Mouse (Mus musculus) thymus, adult 2 months (tissue): ENCODE data around the gene Zfp704. TPM values are rescaled to one million over a fixed set of nuclear protein-coding genes. Genes with fewer than 3 reads are reported as not detected.
A peak's percentile ranks its signal among the peaks of the same experiment; 100 is the strongest.

Source experiments
- DNase-seq: peaks from one replicate; pipeline ENCODE4 v3.0.0; 2021
- H3K27ac ChIP-seq: fragments of 200-500 bp; 2 replicates; pipeline ENCODE4 v1.5.1; 2012; ENCODE audit warnings: low read length, control low read depth; ENCODE audit not compliant: control insufficient read depth, insufficient read depth
- H3K27me3 ChIP-seq: fragments of 200-500 bp; 2 replicates; pipeline ENCODE4 v1.6.1; 2012; ENCODE audit warnings: mild to moderate bottlenecking, low read length, moderate library complexity, mixed read lengths; ENCODE audit not compliant: control insufficient read depth, insufficient read depth
- H3K36me3 ChIP-seq: fragments of 200-500 bp; 2 replicates; pipeline ENCODE4 v1.6.1; 2012; ENCODE audit warnings: mild to moderate bottlenecking, low read length, moderate library complexity; ENCODE audit not compliant: control insufficient read depth, insufficient read depth
- H3K4me1 ChIP-seq: fragments of 200-500 bp; replicated peaks from 2 replicates; pipeline ENCODE4 v1.6.1; 2012; ENCODE audit warnings: low read length; ENCODE audit not compliant: control insufficient read depth, insufficient read depth
- H3K4me3 ChIP-seq: fragments of 200-500 bp; 2 replicates; pipeline ENCODE4 v1.5.1; 2012; ENCODE audit warnings: mild to moderate bottlenecking, low read length, control low read depth, moderate library complexity; ENCODE audit not compliant: control insufficient read depth, insufficient read depth
- CTCF ChIP-seq: fragments of 200-500 bp; IDR thresholded peaks from 2 replicates; pipeline ENCODE4 v1.5.1; 2012; ENCODE audit warnings: mild to moderate bottlenecking, control low read depth, low read length, moderate library complexity, borderline replicate concordance; ENCODE audit not compliant: control insufficient read depth, poor library complexity, insufficient read depth; ENCODE audit errors: extremely low read depth
- POLR2A ChIP-seq: fragments of 200-500 bp; IDR thresholded peaks from 2 replicates; pipeline ENCODE4 v1.6.1; 2012; ENCODE audit warnings: mild to moderate bottlenecking, low read length, control low read depth, moderate library complexity; ENCODE audit not compliant: control insufficient read depth, poor library complexity, insufficient read depth; ENCODE audit errors: extremely low read depth
- WGBS: fragments of 180-500 bp; shearing (Covaris S2); methylation state at CpG from one replicate; pipeline ENCODE4 v1.1.7; 2018; 5-methylcytosine and 5-hydroxymethylcytosine counted together
- polyA plus RNA-seq: library from polyadenylated mRNA; depleted of rRNA; stranded (reverse); fragments of >200 nt; gene quantifications from 2 replicates; pipeline ENCODE4 v1.2.3, GENCODE M21; 2012

The Zfp704 gene
- polyA plus RNA-seq, 1 experiment, result 7.4 TPM

GRCm38 (mm10) chr3:9516119-9516855, 93.6 kb downstream of the Zfp704 start:
- Histone ChIP-seq H3K4me1 (peaks cover 29% of the 10 kb centered on the region), H3K27me3 (no peaks in the 10 kb centered on the region), H3K36me3 (no peaks in the 10 kb centered on the region), H3K27ac (no peak overlapping the region), H3K4me3 (no peak overlapping the region)
- 98% methylated on average over 8 of the region's 8 CpGs for WGBS
- DNase-seq, result no peak
- no peak for TF ChIP-seq CTCF
- no peak for TF ChIP-seq POLR2A

GRCm38 (mm10) chr3:9515527-9515926, 94.4 kb downstream of the Zfp704 start:
- WGBS, result 74% methylated on average over 8 of the region's 8 CpGs

GRCm38 (mm10) chr3:9513703-9514110, 96.2 kb downstream of the Zfp704 start:
- TF ChIP-seq CTCF, result no peak
- TF ChIP-seq POLR2A, result no peak
- H3K4me1 ChIP-seq, result peaks cover 14% of the 10 kb centered on the region
- H3K27ac ChIP-seq, result no peak overlapping the region
- H3K4me3 ChIP-seq, result no peak overlapping the region
- H3K36me3 ChIP-seq, result no peaks in the 10 kb centered on the region
- WGBS, result 96% methylated on average over 7 of the region's 7 CpGs
- no peak for DNase-seq
- no peaks in the 10 kb centered on the region for H3K27me3 ChIP-seq

More at GRCm38 (mm10) chr3:9515527-9515926, 94.4 kb downstream of the Zfp704 start:
- Histone ChIP-seq H3K4me1 (peaks cover 23% of the 10 kb centered on the region), H3K27me3 (no peaks in the 10 kb centered on the region), H3K36me3 (no peaks in the 10 kb centered on the region), H3K27ac (no peak overlapping the region), H3K4me3 (no peak overlapping the region)
- DNase-seq, result no peak
- TF ChIP-seq CTCF (no peak), POLR2A (no peak)

GRCm38 (mm10) chr3:9512199-9512598, 97.7 kb downstream of the Zfp704 start:
- WGBS, result 21% methylated on average over 10 of the region's 10 CpGs
- peak; percentile 35 for DNase-seq
- Histone ChIP-seq H3K27me3 (no peaks in the 10 kb centered on the region), H3K36me3 (no peaks in the 10 kb centered on the region), H3K27ac (peak overlapping the region; percentile 8; the same call in 1 of the 2 replicates), H3K4me3 (no peak overlapping the region), H3K4me1 (peaks cover 14% of the 10 kb centered on the region)
- 0 out of 2 replicates have a peak, but pooled peaks have one; percentile 37 for TF ChIP-seq CTCF
- TF ChIP-seq POLR2A, result no peak

- Histone ChIP-seq H3K4me3 (no peak overlapping the region), H3K27ac (no peak overlapping the region), H3K4me1 (peaks cover 2% of the 10 kb centered on the region; the same call in 1 of the 2 replicates), H3K36me3 (no peaks in the 10 kb centered on the region), H3K27me3 (no peaks in the 10 kb centered on the region)
- no peak for TF ChIP-seq CTCF
- WGBS, result 25% methylated on average over 6 of the region's 6 CpGs
- DNase-seq, result peak; percentile 13
Measured at GRCm38 (mm10) chr3:9505692-9506211, 104.1 kb downstream of the Zfp704 start.

GRCm38 (mm10) chr3:9504371-9504770, 105.5 kb downstream of the Zfp704 start:
- no peak for TF ChIP-seq CTCF
- no peak for TF ChIP-seq POLR2A
- Histone ChIP-seq H3K27me3 (no peaks in the 10 kb centered on the region), H3K27ac (no peak overlapping the region), H3K4me3 (no peak overlapping the region), H3K36me3 (no peaks in the 10 kb centered on the region), H3K4me1 (peaks cover 9% of the 10 kb centered on the region)
- 92% methylated on average over 4 of the region's 4 CpGs for whole genome bisulfite sequencing
- DNase-seq, result no peak
